Mouse (Mus musculus): ENCODE measurements around the gene Rapgef5. TPM values are rescaled to one million over a fixed set of nuclear protein-coding genes. Genes with fewer than 3 reads are reported as not detected.

Gene Rapgef5
- polyA plus RNA-seq, 1 experiment, result 0.04 TPM

DNA sequence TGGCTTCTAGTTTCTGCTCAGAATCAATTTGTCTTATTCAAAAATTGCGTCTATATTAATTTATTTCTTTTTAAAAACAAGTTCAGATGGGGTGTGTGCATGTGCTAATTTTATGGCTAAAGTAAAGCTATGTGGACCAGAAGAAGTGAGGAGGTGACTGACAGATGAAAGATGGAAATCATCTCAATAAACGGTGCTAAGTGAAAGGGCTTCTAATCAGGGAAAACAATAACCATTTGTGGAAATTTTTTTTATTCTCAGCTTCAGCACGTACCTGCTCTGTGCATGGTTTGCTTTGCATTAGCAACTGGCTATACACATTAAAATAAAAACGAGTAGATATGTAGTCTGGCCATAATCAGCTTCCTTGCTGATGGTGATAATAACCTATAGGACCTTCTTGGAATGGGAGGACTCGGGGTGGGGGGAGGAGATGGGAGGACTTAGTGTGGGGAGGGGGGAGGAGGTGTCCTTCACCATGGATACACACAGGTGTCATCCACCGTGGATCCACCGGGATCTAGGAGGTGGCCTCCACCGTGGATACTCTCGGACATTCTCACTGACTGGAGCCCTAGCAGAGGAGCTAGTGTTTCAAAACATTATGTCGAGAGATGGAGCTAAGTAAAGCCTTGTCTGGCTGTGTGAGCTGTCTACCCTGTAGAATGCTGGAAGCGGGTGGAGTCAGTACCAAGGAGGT is 221.2 kb downstream of the Rapgef5 start:
- H3K36me3 ChIP-seq (ENCODE audit: control insufficient read depth, insufficient read depth), result no peaks in the 10 kb centered on the region
- no peaks in the 10 kb centered on the region for H3K79me2 ChIP-seq (ENCODE audit: control insufficient read depth, insufficient read depth)
- no peaks in the 10 kb centered on the region for H3K27me3 ChIP-seq (ENCODE audit: control insufficient read depth, insufficient read depth, insufficient read length)
- no peak overlapping the region for H3K4me3 ChIP-seq (ENCODE audit: insufficient read depth, poor library complexity, severe bottlenecking)
- H3ac ChIP-seq (ENCODE audit: control insufficient read depth, insufficient read length, low read depth), result no peak overlapping the region
- TF ChIP-seq MYOG (IDR thresholded peaks at IDR 0.05; ENCODE audit: control insufficient read depth, extremely low read depth, insufficient read length) (no peak), MAX (IDR thresholded peaks at IDR 0.05) (no peak)
- H3K79me3 ChIP-seq (ENCODE audit: low read depth), result no peaks in the 10 kb centered on the region

DNA sequence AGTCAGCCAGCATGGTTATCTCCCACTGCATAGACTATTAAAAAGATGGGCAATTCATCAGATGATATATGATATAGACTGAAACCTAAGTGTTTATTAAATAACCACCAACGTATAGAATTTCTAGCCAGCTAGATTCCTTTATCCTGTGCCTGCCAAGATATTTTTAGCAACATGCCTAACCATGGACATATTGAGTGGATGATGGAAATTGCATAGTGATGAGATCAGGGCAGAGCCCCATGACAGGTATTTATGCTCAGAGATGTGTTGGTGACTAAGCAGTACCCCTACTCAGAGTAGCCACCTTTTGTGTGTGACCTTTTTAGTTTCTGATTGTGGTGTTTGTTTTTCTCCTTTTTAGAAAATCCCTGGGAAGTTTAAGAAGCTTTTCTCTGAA is 226.2 kb downstream of the Rapgef5 start:
- H3K4me3 ChIP-seq (ENCODE audit: insufficient read depth, poor library complexity, severe bottlenecking), result no peak overlapping the region

DNA sequence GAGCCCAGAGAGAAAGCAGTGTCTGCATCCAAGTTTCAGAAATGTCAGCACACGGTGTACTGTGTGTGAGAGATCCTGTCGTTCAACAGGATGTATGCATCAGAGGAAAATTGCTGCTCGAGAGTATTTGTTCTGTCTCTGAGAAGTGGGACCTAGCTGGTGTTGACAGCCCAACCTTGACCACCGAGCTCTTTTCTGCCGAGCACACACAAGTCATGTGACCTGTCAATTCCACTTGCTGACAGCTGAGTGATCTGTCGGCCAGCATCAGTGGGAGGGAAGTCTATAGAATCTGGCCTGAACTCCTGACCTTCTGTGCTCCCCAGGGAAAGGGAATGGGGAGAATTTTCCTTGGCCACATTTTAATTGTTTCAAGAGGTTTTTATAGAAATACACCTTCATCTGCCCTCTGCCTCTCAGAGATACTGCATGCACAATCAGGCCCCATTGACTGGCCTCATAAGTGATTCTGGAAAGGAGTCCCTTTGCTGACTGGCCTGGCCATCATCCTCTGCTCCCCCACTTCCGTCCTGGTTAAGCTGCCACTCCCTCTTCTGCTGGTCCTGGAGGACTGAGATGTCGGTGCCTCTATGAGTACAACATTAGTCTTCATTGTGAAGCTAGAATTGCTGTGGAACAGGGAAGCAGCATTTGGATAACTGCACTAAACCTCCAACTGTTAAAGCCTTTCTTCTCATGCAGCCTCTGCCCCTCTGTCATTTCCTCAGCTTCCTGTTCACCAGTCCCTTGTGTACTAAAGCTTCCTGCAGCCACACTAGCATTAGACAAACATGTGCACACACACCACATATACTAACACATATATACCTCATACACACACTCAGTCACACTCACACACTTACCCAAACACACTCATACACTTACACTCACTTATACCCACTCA is 228.6 kb downstream of the Rapgef5 start:
- H3ac ChIP-seq (ENCODE audit: control insufficient read depth, insufficient read length, low read depth), result no peak overlapping the region
- H3K4me3 ChIP-seq (ENCODE audit: insufficient read depth, poor library complexity, severe bottlenecking), result no peak overlapping the region
- no peaks in the 10 kb centered on the region for H3K79me3 ChIP-seq (ENCODE audit: low read depth)
- H3K79me2 ChIP-seq (ENCODE audit: control insufficient read depth, insufficient read depth), result no peaks in the 10 kb centered on the region
- H3K27me3 ChIP-seq (ENCODE audit: control insufficient read depth, insufficient read depth, insufficient read length), result no peaks in the 10 kb centered on the region
- no peak for TF ChIP-seq MYOD1 (IDR thresholded peaks at IDR 0.05; ENCODE audit: control insufficient read depth, insufficient read length, low read depth)
- TF ChIP-seq MAX (IDR thresholded peaks at IDR 0.05), result no peak
- no peak for TF ChIP-seq USF1 (IDR thresholded peaks at IDR 0.05; ENCODE audit: low read depth)
- TF ChIP-seq MYOG (IDR thresholded peaks at IDR 0.05; ENCODE audit: control insufficient read depth, extremely low read depth, insufficient read length), result no peak
- TF ChIP-seq CEBPB (IDR thresholded peaks at IDR 0.05; ENCODE audit: low read depth), result no peak
- no peak for TF ChIP-seq CTCF (IDR thresholded peaks at IDR 0.05; ENCODE audit: control insufficient read depth, insufficient read depth, insufficient read length)
- TF ChIP-seq FOSL1 (IDR thresholded peaks at IDR 0.05; ENCODE audit: insufficient read depth, low read length, poor library complexity, severe bottlenecking), result no peak
- no peaks in the 10 kb centered on the region for H3K36me3 ChIP-seq (ENCODE audit: control insufficient read depth, insufficient read depth)

More for the DNA sequence above, 226.2 kb downstream of the Rapgef5 start:
- Histone ChIP-seq H3ac (ENCODE audit: control insufficient read depth, insufficient read length, low read depth) (no peak overlapping the region), H3K79me3 (ENCODE audit: low read depth) (no peaks in the 10 kb centered on the region), H3K79me2 (ENCODE audit: control insufficient read depth, insufficient read depth) (no peaks in the 10 kb centered on the region), H3K27me3 (ENCODE audit: control insufficient read depth, insufficient read depth, insufficient read length) (no peaks in the 10 kb centered on the region), H3K36me3 (ENCODE audit: control insufficient read depth, insufficient read depth) (no peaks in the 10 kb centered on the region)
- TF ChIP-seq MAX (IDR thresholded peaks at IDR 0.05), result no peak
- TF ChIP-seq CEBPB (IDR thresholded peaks at IDR 0.05; ENCODE audit: low read depth), result no peak
- TF ChIP-seq MYOD1 (IDR thresholded peaks at IDR 0.05; ENCODE audit: control insufficient read depth, insufficient read length, low read depth), result no peak
- no peak for TF ChIP-seq CTCF (IDR thresholded peaks at IDR 0.05; ENCODE audit: control insufficient read depth, insufficient read depth, insufficient read length)
- no peak for TF ChIP-seq FOSL1 (IDR thresholded peaks at IDR 0.05; ENCODE audit: insufficient read depth, low read length, poor library complexity, severe bottlenecking)
- no peak for TF ChIP-seq USF1 (IDR thresholded peaks at IDR 0.05; ENCODE audit: low read depth)
- no peak for TF ChIP-seq MYOG (IDR thresholded peaks at IDR 0.05; ENCODE audit: control insufficient read depth, extremely low read depth, insufficient read length)

DNA sequence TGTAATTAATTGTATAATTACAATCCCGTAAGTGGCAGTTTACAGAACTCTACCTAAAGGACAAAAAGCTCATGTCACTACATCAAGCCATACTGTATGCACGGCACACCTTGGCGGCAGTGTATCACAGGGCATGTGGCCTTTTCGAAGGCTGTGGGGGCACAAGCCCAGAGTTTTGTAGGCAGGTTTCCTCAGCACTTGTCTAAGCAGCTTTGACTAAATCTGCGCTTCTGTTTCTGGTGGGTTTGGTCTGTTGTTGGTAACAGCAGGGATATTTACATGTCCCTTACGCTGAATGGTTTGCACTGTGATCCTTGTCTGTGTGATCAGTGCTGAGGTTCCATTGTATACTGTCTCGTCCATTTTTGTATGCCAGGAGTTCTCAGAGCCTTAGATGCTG is 230.3 kb downstream of the Rapgef5 start:
- H3K36me3 ChIP-seq (ENCODE audit: control insufficient read depth, insufficient read depth), result no peaks in the 10 kb centered on the region
- H3K79me2 ChIP-seq (ENCODE audit: control insufficient read depth, insufficient read depth), result no peaks in the 10 kb centered on the region
- no peaks in the 10 kb centered on the region for H3K27me3 ChIP-seq (ENCODE audit: control insufficient read depth, insufficient read depth, insufficient read length)
- no peak overlapping the region for H3K4me3 ChIP-seq (ENCODE audit: insufficient read depth, poor library complexity, severe bottlenecking)
- no peak overlapping the region for H3ac ChIP-seq (ENCODE audit: control insufficient read depth, insufficient read length, low read depth)
- TF ChIP-seq MYOG (IDR thresholded peaks at IDR 0.05; ENCODE audit: control insufficient read depth, extremely low read depth, insufficient read length), result no peak
- TF ChIP-seq FOSL1 (IDR thresholded peaks at IDR 0.05; ENCODE audit: insufficient read depth, low read length, poor library complexity, severe bottlenecking), result no peak
- no peak for TF ChIP-seq MAX (IDR thresholded peaks at IDR 0.05)
- TF ChIP-seq CTCF (IDR thresholded peaks at IDR 0.05; ENCODE audit: control insufficient read depth, insufficient read depth, insufficient read length), result no peak
- TF ChIP-seq CEBPB (IDR thresholded peaks at IDR 0.05; ENCODE audit: low read depth), result no peak
- no peak for TF ChIP-seq USF1 (IDR thresholded peaks at IDR 0.05; ENCODE audit: low read depth)
- TF ChIP-seq MYOD1 (IDR thresholded peaks at IDR 0.05; ENCODE audit: control insufficient read depth, insufficient read length, low read depth), result no peak
- no peaks in the 10 kb centered on the region for H3K79me3 ChIP-seq (ENCODE audit: low read depth)

DNA sequence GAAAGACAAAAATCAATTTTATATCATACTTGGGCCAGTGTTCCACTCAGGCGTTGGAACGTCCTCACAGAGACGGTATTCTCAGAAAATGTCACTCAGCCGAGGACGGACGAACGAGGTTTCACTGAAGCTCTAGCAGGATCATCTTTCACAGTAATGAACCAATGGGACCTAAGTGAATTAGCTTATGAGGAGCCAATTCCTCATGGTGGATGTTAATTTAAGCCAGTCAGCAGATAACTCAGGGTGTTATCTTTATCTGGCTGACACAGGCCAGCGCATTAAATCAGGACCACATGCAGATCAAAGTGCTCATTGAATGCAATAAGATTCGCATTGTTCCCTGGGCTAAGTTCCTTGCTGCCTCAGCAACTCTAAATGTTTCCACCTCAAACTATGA is 234.8 kb downstream of the Rapgef5 start:
- Histone ChIP-seq H3K36me3 (ENCODE audit: control insufficient read depth, insufficient read depth) (no peaks in the 10 kb centered on the region), H3K4me3 (ENCODE audit: insufficient read depth, poor library complexity, severe bottlenecking) (no peak overlapping the region), H3K27me3 (ENCODE audit: control insufficient read depth, insufficient read depth, insufficient read length) (peaks cover 3% of the 10 kb centered on the region), H3K79me3 (ENCODE audit: low read depth) (no peaks in the 10 kb centered on the region), H3K79me2 (ENCODE audit: control insufficient read depth, insufficient read depth) (no peaks in the 10 kb centered on the region), H3ac (ENCODE audit: control insufficient read depth, insufficient read length, low read depth) (no peak overlapping the region)
- no peak for TF ChIP-seq MYOG (IDR thresholded peaks at IDR 0.05; ENCODE audit: control insufficient read depth, extremely low read depth, insufficient read length)
- TF ChIP-seq CTCF (IDR thresholded peaks at IDR 0.05; ENCODE audit: control insufficient read depth, insufficient read depth, insufficient read length), result no peak
- no peak for TF ChIP-seq MYOD1 (IDR thresholded peaks at IDR 0.05; ENCODE audit: control insufficient read depth, insufficient read length, low read depth)
- no peak for TF ChIP-seq USF1 (IDR thresholded peaks at IDR 0.05; ENCODE audit: low read depth)
- TF ChIP-seq CEBPB (IDR thresholded peaks at IDR 0.05; ENCODE audit: low read depth), result no peak
- no peak for TF ChIP-seq MAX (IDR thresholded peaks at IDR 0.05)
- no peak for TF ChIP-seq FOSL1 (IDR thresholded peaks at IDR 0.05; ENCODE audit: insufficient read depth, low read length, poor library complexity, severe bottlenecking)
